Mouse (Mus musculus): ENCODE measurements around the gene Immp2l. TPM values are rescaled to one million over a fixed set of nuclear protein-coding genes. Genes with fewer than 3 reads are reported as not detected.

Gene Immp2l
- polyA plus RNA-seq, 1 experiment from 2014 or later: 18.5 TPM

GRCm38 (mm10) chr12:41063281-41063680, 39.4 kb downstream of the Immp2l start:
- 81% methylated on average over 3 of the region's 3 CpGs for WGBS
- Histone ChIP-seq H3K27me3 (ENCODE audit: control insufficient read depth, insufficient read depth, low read length) (no peaks in the 10 kb centered on the region), H3K4me2 (replicated peaks; ENCODE audit: low read depth, low read length) (no peak overlapping the region), H3K4me1 (ENCODE audit: control insufficient read depth, insufficient read depth, low read length) (no peaks in the 10 kb centered on the region), H3K9me3 (ENCODE audit: control insufficient read depth, low read depth, low read length) (no peaks in the 10 kb centered on the region), H3K27ac (ENCODE audit: low read length) (no peak overlapping the region), H3K4me3 (ENCODE audit: low read depth, low read length) (no peak overlapping the region), H3K36me3 (ENCODE audit: control insufficient read depth, insufficient read depth, low read length) (no peaks in the 10 kb centered on the region), H3K9ac (replicated peaks; ENCODE audit: low read depth, low read length) (no peak overlapping the region)
- no peak for ATAC-seq (ENCODE audit: insufficient number of reproducible peaks, insufficient read depth, low FRiP score, low read depth)

GRCm38 (mm10) chr12:41081843-41082242, 58.0 kb downstream of the Immp2l start:
- H3K27me3 ChIP-seq (ENCODE audit: control insufficient read depth, insufficient read depth, low read length): no peaks in the 10 kb centered on the region
- no peak for ATAC-seq (ENCODE audit: insufficient number of reproducible peaks, insufficient read depth, low FRiP score, low read depth)
- 95% methylated on average over 1 of the region's 1 CpGs for WGBS

GRCm38 (mm10) chr12:41084370-41085089, 60.6 kb downstream of the Immp2l start:
- Histone ChIP-seq H3K4me1 (ENCODE audit: control insufficient read depth, insufficient read depth, low read length) (no peaks in the 10 kb centered on the region), H3K27ac (ENCODE audit: low read length) (no peak overlapping the region), H3K4me3 (ENCODE audit: low read depth, low read length) (no peak overlapping the region), H3K9ac (replicated peaks; ENCODE audit: low read depth, low read length) (no peak overlapping the region), H3K36me3 (ENCODE audit: control insufficient read depth, insufficient read depth, low read length) (no peaks in the 10 kb centered on the region), H3K27me3 (ENCODE audit: control insufficient read depth, insufficient read depth, low read length) (no peaks in the 10 kb centered on the region), H3K4me2 (replicated peaks; ENCODE audit: low read depth, low read length) (no peak overlapping the region), H3K9me3 (ENCODE audit: control insufficient read depth, low read depth, low read length) (peaks cover 8% of the 10 kb centered on the region; the same call in 1 of the 2 replicates)
- 90% methylated on average over 2 of the region's 2 CpGs for WGBS
- no peak for ATAC-seq (ENCODE audit: insufficient number of reproducible peaks, insufficient read depth, low FRiP score, low read depth)

More at GRCm38 (mm10) chr12:41081843-41082242, 58.0 kb downstream of the Immp2l start:
- peaks cover 8% of the 10 kb centered on the region; the same call in 1 of the 2 replicates for H3K9me3 ChIP-seq (ENCODE audit: control insufficient read depth, low read depth, low read length)
- no peaks in the 10 kb centered on the region for H3K4me1 ChIP-seq (ENCODE audit: control insufficient read depth, insufficient read depth, low read length)
- H3K4me3 ChIP-seq (ENCODE audit: low read depth, low read length): no peak overlapping the region
- no peak overlapping the region for H3K4me2 ChIP-seq (replicated peaks; ENCODE audit: low read depth, low read length)
- H3K36me3 ChIP-seq (ENCODE audit: control insufficient read depth, insufficient read depth, low read length): no peaks in the 10 kb centered on the region
- H3K9ac ChIP-seq (replicated peaks; ENCODE audit: low read depth, low read length): no peak overlapping the region
- H3K27ac ChIP-seq (ENCODE audit: low read length): no peak overlapping the region

- Histone ChIP-seq H3K4me1 (ENCODE audit: control insufficient read depth, insufficient read depth, low read length) (no peaks in the 10 kb centered on the region), H3K9ac (replicated peaks; ENCODE audit: low read depth, low read length) (no peak overlapping the region), H3K9me3 (ENCODE audit: control insufficient read depth, low read depth, low read length) (no peaks in the 10 kb centered on the region), H3K27me3 (ENCODE audit: control insufficient read depth, insufficient read depth, low read length) (no peaks in the 10 kb centered on the region), H3K36me3 (ENCODE audit: control insufficient read depth, insufficient read depth, low read length) (no peaks in the 10 kb centered on the region), H3K4me2 (replicated peaks; ENCODE audit: low read depth, low read length) (no peak overlapping the region), H3K27ac (ENCODE audit: low read length) (no peak overlapping the region), H3K4me3 (ENCODE audit: low read depth, low read length) (no peak overlapping the region)
- WGBS: 85% methylated on average over 5 of the region's 5 CpGs
- ATAC-seq (ENCODE audit: insufficient number of reproducible peaks, insufficient read depth, low FRiP score, low read depth): no peak
Observed at GRCm38 (mm10) chr12:41089931-41090366, 66.1 kb downstream of the Immp2l start.

- no peak for ATAC-seq (ENCODE audit: insufficient number of reproducible peaks, insufficient read depth, low FRiP score, low read depth)
- H3K27me3 ChIP-seq (ENCODE audit: control insufficient read depth, insufficient read depth, low read length): no peaks in the 10 kb centered on the region
- no peak overlapping the region for H3K4me3 ChIP-seq (ENCODE audit: low read depth, low read length)
- H3K4me1 ChIP-seq (ENCODE audit: control insufficient read depth, insufficient read depth, low read length): no peaks in the 10 kb centered on the region
- WGBS: 82% methylated on average over 2 of the region's 2 CpGs
- no peak overlapping the region for H3K27ac ChIP-seq (ENCODE audit: low read length)
- no peaks in the 10 kb centered on the region for H3K9me3 ChIP-seq (ENCODE audit: control insufficient read depth, low read depth, low read length)
- no peak overlapping the region for H3K9ac ChIP-seq (replicated peaks; ENCODE audit: low read depth, low read length)
- no peaks in the 10 kb centered on the region for H3K36me3 ChIP-seq (ENCODE audit: control insufficient read depth, insufficient read depth, low read length)
- H3K4me2 ChIP-seq (replicated peaks; ENCODE audit: low read depth, low read length): no peak overlapping the region
Observed at GRCm38 (mm10) chr12:41090771-41091170, 66.9 kb downstream of the Immp2l start.

- Histone ChIP-seq H3K4me2 (replicated peaks; ENCODE audit: low read depth, low read length) (no peak overlapping the region), H3K36me3 (ENCODE audit: control insufficient read depth, insufficient read depth, low read length) (no peaks in the 10 kb centered on the region), H3K27me3 (ENCODE audit: control insufficient read depth, insufficient read depth, low read length) (no peaks in the 10 kb centered on the region), H3K4me3 (ENCODE audit: low read depth, low read length) (no peak overlapping the region), H3K9ac (replicated peaks; ENCODE audit: low read depth, low read length) (no peak overlapping the region), H3K27ac (ENCODE audit: low read length) (no peak overlapping the region), H3K9me3 (ENCODE audit: control insufficient read depth, low read depth, low read length) (no peaks in the 10 kb centered on the region), H3K4me1 (ENCODE audit: control insufficient read depth, insufficient read depth, low read length) (no peaks in the 10 kb centered on the region)
- no peak for ATAC-seq (ENCODE audit: insufficient number of reproducible peaks, insufficient read depth, low FRiP score, low read depth)
- WGBS: 70% methylated on average over 2 of the region's 2 CpGs
Observed at GRCm38 (mm10) chr12:41091316-41091715, 67.4 kb downstream of the Immp2l start.

- Histone ChIP-seq H3K27ac (ENCODE audit: low read length) (no peak overlapping the region), H3K9me3 (ENCODE audit: control insufficient read depth, low read depth, low read length) (no peaks in the 10 kb centered on the region), H3K36me3 (ENCODE audit: control insufficient read depth, insufficient read depth, low read length) (no peaks in the 10 kb centered on the region), H3K9ac (replicated peaks; ENCODE audit: low read depth, low read length) (no peak overlapping the region), H3K27me3 (ENCODE audit: control insufficient read depth, insufficient read depth, low read length) (no peaks in the 10 kb centered on the region), H3K4me1 (ENCODE audit: control insufficient read depth, insufficient read depth, low read length) (no peaks in the 10 kb centered on the region), H3K4me2 (replicated peaks; ENCODE audit: low read depth, low read length) (no peak overlapping the region), H3K4me3 (ENCODE audit: low read depth, low read length) (no peak overlapping the region)
- no peak for ATAC-seq (ENCODE audit: insufficient number of reproducible peaks, insufficient read depth, low FRiP score, low read depth)
- WGBS: 58% methylated on average over 4 of the region's 4 CpGs
Observed at GRCm38 (mm10) chr12:41096045-41096444, 72.2 kb downstream of the Immp2l start.

- Histone ChIP-seq H3K4me3 (ENCODE audit: low read depth, low read length) (no peak overlapping the region), H3K27me3 (ENCODE audit: control insufficient read depth, insufficient read depth, low read length) (no peaks in the 10 kb centered on the region), H3K27ac (ENCODE audit: low read length) (no peak overlapping the region), H3K36me3 (ENCODE audit: control insufficient read depth, insufficient read depth, low read length) (no peaks in the 10 kb centered on the region), H3K9me3 (ENCODE audit: control insufficient read depth, low read depth, low read length) (no peaks in the 10 kb centered on the region), H3K4me2 (replicated peaks; ENCODE audit: low read depth, low read length) (no peak overlapping the region), H3K9ac (replicated peaks; ENCODE audit: low read depth, low read length) (no peak overlapping the region), H3K4me1 (ENCODE audit: control insufficient read depth, insufficient read depth, low read length) (no peaks in the 10 kb centered on the region)
- WGBS: 44% methylated on average over 5 of the region's 5 CpGs
- no peak for ATAC-seq (ENCODE audit: insufficient number of reproducible peaks, insufficient read depth, low FRiP score, low read depth)
Observed at GRCm38 (mm10) chr12:41097406-41097805, 73.5 kb downstream of the Immp2l start.

GRCm38 (mm10) chr12:41109011-41109410, 85.1 kb downstream of the Immp2l start:
- Histone ChIP-seq H3K4me1 (ENCODE audit: control insufficient read depth, insufficient read depth, low read length) (no peaks in the 10 kb centered on the region), H3K4me3 (ENCODE audit: low read depth, low read length) (no peak overlapping the region), H3K36me3 (ENCODE audit: control insufficient read depth, insufficient read depth, low read length) (no peaks in the 10 kb centered on the region), H3K27me3 (ENCODE audit: control insufficient read depth, insufficient read depth, low read length) (no peaks in the 10 kb centered on the region), H3K27ac (ENCODE audit: low read length) (no peak overlapping the region), H3K4me2 (replicated peaks; ENCODE audit: low read depth, low read length) (no peak overlapping the region), H3K9ac (replicated peaks; ENCODE audit: low read depth, low read length) (no peak overlapping the region), H3K9me3 (ENCODE audit: control insufficient read depth, low read depth, low read length) (no peaks in the 10 kb centered on the region)
- 40% methylated on average over 2 of the region's 2 CpGs for WGBS
- ATAC-seq (ENCODE audit: insufficient number of reproducible peaks, insufficient read depth, low FRiP score, low read depth): no peak

Data from stomach, embryonic 14.5 days (tissue).